Mouse (Mus musculus): ENCODE data around the gene Acbd3.

DNA sequence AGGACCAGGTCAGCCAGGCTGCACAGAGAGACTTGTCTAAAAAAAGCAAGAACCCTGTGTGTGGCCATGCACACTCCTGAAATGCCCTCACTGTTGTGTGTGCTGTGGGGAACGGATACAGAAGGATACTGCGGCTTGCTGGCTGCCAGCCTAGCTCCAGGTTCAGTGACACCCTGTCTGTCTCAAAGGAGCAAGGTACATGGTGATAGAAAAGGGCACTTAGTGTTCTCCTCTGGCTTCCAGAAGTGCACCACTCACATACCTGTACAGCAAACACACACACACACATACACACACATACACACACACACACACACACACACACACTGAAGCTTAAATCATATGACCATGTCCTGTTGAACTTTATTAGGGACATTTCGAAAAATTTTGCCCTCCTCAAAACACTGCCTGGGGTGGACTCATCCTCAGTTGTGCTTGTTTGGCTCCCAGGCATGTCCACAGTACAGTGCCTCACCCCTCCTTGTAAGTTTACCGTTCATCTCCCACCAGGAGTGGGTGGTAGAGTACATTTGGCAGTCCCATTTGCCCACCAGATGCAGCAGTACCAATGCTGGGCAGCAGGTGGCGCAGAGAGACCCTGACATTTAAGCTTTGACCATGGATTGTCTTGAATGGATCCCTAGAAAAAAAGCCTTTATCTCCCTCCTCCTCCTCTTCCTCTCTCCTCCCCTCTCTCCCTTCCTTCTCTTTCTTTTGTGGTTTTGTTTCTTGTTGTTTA is 5.7 kb upstream of the Acbd3 start:
- no peak for TF ChIP-seq POLR2A (IDR thresholded peaks at IDR 0.05; ENCODE audit: insufficient read depth, low read length)
- TF ChIP-seq CTCF (IDR thresholded peaks at IDR 0.05; ENCODE audit: low read depth, low read length), result peak; percentile 94
- no peak for TF ChIP-seq EP300 (IDR thresholded peaks at IDR 0.05; ENCODE audit: insufficient read depth, low read depth, low read length)

All from ES-Bruce4 (cell line).